Mouse (Mus musculus) bone marrow, adult 2 months (tissue): Measurements from ENCODE around the gene Fam160a1.

ENCODE experiments used
- CTCF ChIP-seq: fragments of 200-500 bp; IDR thresholded peaks from 2 replicates; pipeline ENCODE4 v1.5.1; 2011; ENCODE audit warnings: low read length, control low read depth; ENCODE audit not compliant: control insufficient read depth, insufficient read depth
- POLR2A ChIP-seq: fragments of 200-500 bp; IDR thresholded peaks from 2 replicates; pipeline ENCODE4 v1.6.1; 2011; ENCODE audit warnings: low read depth, mild to moderate bottlenecking, control low read depth, low read length, borderline replicate concordance; ENCODE audit not compliant: control insufficient read depth

DNA sequence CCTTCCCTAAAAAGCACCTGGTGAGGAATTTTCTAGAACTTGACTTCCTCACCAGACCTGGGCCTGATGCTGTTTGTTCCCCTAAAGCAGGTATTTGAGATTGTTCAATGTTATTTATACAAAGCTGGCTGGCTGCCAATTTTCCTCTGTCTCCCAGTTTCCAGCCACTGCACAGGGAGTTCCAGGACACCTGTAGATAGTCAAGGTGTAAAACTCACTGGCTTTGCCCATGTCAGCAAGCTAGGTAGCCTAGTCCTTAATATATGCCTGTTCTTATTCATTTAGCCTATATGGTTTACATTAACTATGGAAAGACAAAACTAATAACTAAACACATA, 25.8 kb upstream of the Fam160a1 start:
- no peak for TF ChIP-seq CTCF
- no peak for TF ChIP-seq POLR2A
